Mouse (Mus musculus) bone marrow, adult 2 months (tissue): Measurements from ENCODE around the gene Smarca4.

ENCODE experiments used
- CTCF ChIP-seq: fragments of 200-500 bp; IDR thresholded peaks from 2 replicates; pipeline ENCODE4 v1.5.1; 2011; ENCODE audit warnings: low read length, control low read depth; ENCODE audit not compliant: control insufficient read depth, insufficient read depth
- POLR2A ChIP-seq: fragments of 200-500 bp; IDR thresholded peaks from 2 replicates; pipeline ENCODE4 v1.6.1; 2011; ENCODE audit warnings: low read depth, mild to moderate bottlenecking, control low read depth, low read length, borderline replicate concordance; ENCODE audit not compliant: control insufficient read depth

- no peak for TF ChIP-seq CTCF
- no peak for TF ChIP-seq POLR2A
These were observed 48.9 kb upstream of the Smarca4 start for GRCm38 (mm10) chr9:21567051-21567450.
